Mouse (Mus musculus) frontal cortex, postnatal 10 days (tissue): ENCODE data around the gene Rcc2.

Source experiments
- DNase-seq, 2 experiments: peaks; one replicate each; pipeline ENCODE4 v3.0.0; 2022; ENCODE audit warnings: low spot score in 2 of 2, mixed read lengths in 1 of 2

Rcc2 gene

DNA sequence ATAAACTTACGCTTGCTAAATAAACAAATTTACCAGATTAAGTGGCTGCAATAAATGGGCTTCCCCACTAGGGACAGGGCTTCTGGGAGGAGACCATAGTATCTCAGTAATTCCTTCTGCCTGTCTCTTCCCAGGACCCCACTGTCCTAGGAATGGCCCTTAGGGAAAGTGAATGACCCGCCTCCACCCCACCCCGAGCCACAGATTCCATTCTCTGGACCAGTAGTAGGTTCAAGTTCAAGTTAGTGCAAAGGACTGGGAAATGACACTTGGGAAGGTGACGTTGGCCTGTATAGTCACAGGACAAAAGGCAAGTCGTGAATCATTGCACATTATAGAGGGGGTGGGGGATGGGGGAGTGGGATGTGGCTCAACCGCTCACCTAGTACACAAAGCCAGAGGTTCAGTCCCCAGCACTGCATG lies 15.4 kb upstream of the Rcc2 start:
- DNase-seq, result no peak

DNA sequence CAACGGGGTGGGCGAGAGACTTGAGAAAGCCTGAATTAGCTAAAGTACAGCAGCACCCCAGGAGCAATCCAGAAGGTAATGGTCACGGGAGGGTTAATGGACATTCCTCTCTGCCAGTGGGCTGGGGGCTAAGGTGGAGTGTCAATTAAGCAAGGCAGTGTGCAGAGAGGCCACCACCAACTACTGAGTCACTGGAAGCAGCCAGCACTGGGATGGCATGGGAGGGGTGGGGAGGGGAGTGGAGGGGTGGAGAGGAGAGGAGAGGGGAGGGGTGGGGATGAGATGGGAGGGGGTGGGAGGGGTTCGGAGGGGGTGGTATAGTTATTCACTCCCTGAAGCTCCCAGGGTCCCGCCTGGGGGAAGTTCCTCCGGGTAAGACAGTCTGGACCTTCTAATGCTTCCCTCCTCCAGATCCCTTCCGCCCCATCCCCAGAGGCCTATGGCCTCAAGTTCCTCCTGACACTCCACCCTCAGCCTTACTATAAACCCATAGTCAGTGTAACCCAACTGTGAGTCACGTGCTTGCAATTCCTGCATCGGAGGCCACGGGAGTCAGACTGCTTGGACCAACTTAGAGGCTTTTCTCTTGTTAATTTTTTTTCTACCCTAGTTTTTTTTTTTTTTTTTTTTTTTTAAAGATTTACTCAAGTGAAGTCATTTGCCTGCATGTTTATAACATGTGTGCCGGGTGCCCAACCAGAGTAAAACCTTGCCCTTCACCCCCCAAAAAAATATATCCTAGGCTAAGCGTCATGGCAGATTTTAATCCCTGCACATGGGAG lies 12.1 kb upstream of the Rcc2 start:
- DNase-seq, result no peak

DNA sequence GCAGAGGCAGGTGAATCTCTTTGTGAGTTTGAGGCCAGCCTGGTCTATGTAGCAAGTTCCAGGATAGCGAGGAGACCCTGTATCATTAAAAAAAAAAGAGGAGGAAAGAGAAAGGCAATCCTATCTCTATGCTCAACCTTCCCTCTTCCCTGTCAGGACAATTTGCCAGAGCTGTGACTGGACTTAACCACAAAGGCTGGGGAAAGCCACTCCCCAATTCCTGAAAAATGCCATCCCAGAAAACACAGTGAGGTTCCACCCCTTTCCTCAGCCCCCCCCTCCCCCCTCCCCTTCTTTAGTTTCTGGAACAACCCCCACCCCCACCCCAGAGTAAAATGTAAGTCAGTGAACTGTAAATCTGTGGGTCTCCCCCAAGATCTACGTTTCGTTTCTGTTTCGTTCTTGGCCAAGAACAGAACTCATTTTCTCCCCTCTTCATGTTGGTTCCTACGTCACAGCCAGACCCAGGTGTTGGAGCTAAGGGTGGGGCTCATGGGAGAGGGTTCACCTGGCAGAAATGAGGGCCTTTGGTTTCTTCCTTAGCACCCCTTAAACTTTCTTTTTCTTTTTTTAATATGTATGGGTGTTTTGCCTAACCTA lies 11.4 kb upstream of the Rcc2 start:
- no peak for DNase-seq

DNA sequence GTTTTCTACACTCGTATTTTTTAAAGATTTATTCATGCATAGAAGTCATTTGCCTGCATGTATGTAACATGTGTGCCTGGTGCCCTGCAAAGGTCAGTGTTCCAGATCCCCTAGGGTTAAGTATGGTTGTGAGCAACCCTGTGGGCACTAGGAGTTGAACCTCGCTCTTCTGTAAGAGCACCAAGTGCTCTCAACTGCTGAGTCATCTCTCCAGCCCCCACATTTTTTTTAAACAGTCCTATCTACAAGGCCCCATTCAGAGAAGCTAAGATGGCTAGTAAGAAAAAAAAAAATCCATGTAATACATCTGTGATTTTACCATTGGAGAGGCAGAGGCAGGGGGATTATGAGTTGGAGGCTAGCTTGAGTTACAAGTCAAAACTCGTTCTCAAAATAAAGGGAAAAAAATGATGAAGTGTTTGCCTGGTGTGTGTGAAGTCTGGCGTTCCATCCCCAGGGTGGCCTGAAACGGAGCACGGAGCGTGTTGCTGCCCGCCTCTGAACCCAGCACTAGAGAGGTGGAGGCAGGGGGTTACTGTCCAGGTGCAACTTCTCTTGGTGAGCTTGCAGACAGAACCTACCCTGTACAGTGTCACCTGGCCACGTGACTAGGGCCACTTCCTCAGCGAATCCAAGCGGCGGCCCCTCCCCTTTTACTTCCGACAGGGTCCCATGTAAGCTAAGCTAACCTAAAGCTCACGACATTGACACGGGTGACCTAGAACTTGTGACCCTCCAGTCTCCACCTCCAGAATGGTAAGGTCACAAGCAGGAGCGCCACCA lies 10.3 kb upstream of the Rcc2 start:
- no peak for DNase-seq

DNA sequence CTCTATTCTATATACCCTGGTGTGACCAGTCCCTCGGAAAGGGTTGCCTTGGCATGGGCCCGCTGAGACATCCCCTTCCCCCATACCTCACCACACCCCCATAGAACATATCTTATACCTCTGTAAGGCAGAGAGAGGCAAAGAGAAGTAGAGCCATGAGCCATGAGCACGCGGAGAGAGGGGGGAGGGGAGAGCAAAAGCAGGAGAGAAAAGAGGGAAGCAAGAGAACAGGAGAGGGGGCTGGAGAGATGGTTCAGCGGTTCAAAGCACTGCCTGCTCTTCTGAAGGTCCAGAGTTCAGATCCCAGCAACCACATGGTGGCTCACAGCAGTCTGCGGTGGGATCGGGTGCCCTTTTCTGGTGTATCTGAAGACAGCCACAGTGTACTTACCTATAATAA lies 8.9 kb upstream of the Rcc2 start:
- no peak for DNase-seq

DNA sequence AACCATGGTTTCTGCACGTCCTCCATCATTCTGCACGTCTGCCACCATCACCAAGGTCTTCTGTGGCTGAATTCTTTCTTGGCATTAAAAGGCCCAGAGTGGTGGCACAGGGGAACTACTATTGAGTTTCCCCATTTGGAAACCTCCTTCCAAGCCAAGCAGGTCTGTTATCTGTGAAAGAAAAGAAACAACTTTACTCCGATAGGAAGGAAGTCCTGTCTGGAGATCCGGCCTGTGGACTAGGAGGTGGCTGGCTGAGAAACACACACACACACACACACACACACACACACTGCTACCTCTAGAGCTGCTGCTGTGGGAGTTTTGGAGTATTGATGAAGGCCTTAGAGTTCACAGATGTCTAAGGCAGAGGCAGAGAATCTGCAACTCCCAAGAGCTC lies 6.8 kb upstream of the Rcc2 start:
- DNase-seq, result no peak

DNA sequence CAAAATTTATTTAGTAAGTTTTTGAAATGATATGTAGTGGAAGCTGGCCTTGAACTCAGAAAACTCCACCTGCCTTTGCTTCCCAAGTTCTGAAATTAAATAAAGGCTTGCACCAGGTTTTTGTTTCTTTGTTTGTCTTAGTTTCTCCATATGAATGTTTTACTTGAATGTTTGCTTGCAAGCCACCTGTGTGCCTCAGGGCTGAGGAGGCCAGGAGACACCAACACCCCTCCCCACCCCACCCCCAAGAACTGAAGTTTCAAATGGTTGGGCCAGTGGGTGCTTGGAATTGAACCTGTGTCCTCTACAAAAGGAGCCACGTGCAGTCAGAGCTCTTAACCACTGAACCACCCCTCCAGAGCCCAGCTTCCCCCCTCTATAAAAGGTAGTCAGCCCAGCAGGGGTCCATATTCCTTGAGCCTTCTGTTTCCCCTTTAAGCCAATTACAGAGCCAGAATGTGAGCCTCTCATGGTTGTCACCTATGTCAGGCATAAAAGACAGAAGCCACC lies 5.7 kb upstream of the Rcc2 start:
- DNase-seq, result no peak

DNA sequence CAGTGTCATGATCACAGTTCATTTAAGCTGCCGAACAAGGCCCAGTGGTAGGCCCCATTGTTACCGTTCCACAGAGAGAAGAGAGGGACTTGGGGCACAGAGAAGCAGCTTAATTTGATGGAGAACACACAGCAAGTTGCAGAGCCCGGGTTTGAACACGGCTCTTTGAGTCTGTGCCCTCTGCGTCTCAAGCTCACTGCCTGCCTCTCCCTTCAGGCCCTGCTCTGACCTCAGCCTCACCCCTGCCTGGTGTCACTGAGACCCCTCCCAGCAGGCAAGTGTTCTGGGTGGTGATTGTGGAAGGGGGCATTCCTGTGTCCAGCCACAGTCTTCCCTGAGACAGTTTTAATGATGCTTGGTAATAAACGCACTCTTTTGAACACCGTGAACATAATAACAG lies 5.2 kb upstream of the Rcc2 start:
- DNase-seq, result no peak

DNA sequence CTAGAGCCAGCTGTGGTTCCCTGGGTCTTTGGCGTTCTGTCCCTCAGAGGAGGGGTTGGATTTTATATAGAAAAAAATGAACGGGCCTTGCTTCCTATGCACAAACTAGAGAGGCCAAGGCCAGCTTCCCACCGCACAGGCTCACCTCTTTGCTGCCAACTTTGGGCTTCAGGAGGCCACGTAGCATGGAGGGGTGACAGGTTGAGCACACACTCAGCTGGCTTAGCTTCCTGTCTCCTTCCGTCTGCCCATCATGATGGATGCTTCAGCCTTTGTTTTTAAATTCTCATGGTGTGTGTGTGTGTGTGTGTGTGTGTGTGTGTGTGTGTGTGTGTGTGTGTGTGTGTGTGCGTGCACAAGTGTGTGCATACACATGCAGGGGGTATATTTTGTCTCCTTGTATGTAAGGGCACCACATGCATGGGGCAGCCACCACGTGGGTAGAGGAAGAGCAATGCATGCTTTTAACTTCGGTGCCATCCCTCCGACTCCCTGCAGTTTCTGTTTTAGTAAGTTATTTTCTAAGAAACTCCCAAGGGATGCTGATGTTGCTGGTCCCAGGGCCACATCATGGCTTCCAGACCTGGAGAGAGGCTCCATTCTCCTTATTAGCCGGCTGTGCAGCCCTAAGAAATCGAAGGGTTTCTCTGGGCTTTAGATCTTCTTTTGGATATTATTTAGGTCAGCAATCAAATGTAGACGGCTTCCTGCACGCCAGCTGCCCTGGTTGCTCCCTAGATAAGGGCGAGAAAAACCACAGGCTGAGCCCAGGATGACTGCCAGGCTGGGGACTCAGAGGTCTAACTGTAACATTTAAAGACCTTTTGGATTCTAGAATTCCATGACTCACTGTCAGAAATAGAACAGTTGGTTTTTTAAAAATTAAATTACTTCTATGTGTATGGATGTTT lies 4.4 kb upstream of the Rcc2 start:
- no peak for DNase-seq

DNA sequence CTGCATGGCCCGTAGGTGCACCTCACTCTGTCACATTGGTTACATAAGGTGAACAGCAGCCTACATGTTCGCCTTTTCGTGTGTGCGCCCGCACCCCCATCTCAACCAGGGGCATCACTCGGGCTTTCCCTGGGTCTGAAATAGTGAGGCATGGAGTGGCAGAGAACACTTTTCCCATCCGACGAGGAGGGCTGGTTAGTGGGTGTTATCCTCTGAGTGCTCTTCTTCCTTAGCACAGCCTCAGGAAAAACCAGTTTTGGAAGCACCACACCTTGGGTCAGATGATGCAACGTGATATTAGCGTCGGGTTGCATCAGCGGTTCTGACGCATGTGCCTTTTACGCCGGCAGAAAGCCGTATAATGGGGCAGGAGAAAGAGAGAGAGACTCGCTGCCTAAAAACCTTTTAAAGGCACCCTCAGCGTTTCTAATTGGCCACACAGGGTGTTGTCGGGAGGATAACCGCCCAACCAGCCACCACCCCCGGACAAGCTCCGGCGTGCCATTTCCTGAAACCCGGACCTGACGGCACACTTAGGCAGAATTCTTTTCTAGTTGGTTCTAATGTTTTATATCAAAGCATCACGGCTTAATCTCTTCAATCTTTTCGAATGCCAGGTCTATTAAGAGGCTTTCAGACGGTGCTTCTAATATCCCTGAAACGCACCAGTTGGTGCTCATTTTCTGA lies 757 bp upstream of the Rcc2 start:
- peak in 1 of 2 experiments; percentile 45 for DNase-seq

DNA sequence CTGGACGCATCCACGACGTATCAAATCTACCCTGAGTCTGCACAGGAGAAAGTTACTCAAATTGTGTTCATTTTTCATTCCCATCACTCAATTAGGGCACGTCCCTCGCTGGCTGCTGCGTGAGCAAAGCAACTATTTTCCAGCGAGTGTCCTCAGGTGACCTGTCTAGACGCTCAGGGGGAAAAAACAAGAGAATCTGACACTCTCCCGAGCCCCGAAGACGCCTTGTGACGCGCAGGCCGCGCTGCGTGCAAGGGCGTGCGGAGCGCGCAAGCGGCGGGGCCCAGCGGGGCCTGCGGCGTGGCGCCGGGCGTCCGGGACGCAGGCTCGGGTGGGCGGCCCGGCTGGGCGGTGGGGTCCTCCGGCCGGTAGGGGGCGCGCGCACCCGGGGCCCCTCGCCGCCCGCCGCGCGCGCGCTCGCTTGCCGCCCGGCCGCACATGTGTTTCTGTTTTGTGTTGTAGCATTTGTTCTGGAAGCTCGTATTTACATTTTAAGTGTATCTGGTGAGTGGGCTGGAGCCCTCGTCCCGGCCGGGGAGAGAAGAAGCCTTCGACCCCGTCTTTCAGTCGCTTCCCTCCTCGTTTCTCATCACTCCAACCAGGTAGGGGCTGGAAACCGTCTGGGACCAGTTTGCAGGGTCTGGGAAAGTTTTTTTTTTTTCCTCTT lies 841 bp downstream of the Rcc2 start:
- DNase-seq, result peak; percentile 53 to 73

DNA sequence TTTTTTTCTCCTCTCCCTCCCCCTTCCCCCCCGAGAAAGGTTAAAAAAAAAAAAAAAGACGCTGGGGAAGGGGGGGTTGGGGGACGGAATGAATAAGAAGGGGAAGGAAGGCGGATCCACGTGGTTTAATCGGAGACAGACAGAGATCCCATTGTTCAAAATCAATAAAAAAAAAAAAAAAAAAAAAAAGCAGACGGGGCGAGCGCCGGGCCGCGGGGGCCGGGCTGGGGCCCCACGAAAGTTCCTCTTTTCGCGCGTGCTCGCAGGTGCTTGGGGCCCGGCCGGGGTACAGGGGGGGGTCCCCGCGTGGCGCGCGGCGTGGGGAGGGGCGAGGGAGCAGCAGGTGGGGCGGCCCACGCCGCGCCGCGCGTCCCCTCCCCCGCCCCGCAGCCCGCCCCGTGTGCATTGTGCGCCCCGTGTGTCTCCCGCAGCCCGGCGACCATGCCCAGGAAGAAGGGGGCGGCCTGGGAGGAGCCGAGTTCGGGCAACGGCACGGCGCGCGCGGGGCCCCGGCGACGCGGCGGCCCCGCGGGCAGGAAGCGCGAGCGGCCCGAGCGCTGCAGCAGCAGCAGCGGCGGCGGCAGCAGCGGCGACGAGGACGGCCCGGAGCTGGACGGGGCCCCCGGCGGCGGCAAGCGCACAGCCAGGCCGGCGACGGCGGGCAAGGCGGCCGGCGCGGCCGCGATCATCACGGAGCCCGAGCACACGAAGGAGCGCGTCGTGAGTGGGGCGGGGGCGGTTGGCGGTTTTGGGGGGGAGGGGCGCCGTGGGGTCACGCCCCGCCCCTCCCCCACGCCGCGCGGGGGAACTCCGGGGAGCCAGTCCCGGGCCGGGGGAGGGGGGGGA lies 1.6 kb downstream of the Rcc2 start:
- no peak for DNase-seq

DNA sequence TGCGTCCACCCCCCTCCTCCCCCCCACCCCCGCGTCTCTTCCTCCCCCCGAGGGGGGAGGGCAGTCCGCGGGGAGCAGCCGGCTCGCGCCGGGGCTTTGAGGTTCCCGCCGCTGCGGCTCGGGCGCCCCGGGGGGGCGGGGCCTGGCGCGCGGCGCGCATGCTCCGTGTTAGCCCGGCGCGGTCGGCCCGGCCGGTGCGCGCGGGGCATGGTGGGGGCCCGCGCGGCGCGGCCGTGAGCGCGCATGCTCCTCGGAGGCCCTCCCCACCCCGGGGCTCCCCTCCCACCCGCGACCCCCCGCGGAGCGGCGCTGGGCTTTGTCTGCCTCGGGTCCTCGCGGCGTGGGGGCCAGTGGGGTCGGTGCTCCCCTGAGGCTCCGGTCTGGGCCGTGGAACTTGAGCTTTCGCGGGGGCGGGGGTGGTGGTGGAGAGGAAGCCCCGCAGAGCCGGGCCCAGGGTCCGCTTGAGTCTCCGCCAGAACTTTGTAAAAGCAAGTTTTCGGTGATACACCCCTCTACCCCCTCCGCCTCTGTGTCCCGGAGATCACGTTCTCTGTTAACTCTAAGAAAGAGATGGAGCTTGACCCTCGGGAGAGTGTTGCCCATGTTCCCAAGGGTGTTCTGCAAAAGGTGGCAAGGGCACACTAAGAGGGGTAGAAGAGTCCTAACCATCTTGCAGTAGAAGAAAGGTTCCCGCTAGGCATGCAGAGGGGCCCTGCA lies 2.4 kb downstream of the Rcc2 start:
- DNase-seq, result peak; percentile 64 to 81

DNA sequence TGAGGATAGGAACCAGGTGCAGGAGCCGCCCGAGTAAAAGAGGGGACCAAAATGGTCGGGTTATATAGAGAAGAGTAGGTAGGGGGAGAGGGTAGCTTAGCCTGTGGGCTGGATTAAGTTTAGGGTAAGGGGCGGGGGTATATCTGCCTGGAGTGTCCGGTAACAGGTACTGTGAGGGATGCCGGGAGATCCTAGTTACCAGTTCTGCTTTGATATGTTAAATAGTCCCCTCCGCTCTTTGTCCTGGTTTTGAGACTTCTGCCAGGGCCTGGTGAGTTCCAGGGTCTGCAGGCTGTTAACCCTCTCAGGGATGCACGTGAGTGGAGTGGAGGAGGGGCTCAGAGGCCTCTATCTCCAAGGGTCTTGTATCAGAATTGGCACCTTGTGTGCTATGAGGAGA lies 3.3 kb downstream of the Rcc2 start:
- DNase-seq, result no peak

DNA sequence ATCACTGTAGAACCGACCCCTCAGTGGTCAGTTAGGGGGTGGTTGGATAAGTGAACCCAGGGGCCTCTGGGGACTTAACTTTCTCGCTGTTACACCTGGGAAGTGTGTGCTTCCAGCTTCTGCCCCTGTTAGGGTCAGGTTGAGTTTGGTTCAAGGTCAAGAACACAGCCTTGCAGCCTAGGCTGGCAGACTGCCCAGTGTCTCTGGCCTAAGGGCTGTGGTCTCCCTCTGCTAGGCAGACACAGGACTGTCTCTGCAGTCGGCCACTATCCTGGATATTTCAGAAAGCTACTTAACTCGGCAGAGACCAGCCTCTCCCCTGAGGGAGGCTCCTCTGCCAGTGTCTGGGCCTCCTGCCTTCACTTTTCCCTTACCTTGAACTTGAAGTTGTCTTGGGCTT lies 3.8 kb downstream of the Rcc2 start:
- DNase-seq, result no peak

DNA sequence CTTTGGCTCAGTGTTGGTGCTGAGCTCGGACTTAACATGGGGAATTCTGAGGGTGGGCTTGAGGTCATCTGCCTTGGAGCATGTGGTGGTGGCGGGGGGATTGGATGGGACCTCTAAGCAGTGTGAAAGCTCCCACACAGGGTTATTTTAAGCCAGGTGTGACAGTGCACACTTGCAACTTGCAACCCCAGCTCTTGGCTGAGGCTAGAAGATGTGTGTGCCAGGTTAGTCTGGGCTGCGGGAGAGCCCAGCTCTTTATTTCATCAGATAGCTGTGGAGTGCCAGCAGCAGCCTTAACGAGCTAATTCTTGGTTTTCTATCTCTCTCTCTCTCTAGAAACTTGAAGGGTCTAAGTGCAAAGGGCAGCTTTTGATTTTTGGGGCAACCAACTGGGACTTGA lies 7.3 kb downstream of the Rcc2 start:
- no peak for DNase-seq

DNA sequence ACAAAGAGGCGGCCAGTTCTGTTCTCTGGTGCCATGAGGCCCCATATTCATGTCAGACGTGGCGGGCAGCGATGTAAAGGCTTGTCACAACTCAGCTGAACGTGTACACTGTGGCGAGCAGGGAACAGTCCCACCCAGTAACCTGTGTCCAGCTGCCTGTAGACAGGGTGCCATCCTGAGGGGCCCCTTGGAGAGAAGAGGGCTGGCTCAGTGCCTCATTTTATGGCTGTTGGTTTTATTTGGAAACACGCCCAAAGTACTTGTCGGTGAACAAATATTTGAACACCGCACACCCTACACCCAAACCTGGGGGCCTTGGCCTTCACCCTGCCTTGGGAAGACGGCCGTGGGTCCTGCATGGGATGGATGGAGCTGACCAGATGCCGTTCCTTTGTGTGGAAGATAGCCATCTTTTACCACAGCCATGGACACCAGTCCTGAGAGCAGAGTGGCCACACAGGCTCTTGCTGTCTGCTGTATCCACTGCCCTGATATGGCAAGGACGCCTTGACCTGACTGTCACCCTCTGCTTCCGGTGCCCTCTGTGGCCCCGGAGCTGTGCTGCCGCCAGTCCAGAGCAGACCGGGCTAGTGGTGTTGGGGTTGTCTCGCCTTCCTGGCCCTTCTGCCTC lies 8.1 kb downstream of the Rcc2 start:
- no peak for DNase-seq

DNA sequence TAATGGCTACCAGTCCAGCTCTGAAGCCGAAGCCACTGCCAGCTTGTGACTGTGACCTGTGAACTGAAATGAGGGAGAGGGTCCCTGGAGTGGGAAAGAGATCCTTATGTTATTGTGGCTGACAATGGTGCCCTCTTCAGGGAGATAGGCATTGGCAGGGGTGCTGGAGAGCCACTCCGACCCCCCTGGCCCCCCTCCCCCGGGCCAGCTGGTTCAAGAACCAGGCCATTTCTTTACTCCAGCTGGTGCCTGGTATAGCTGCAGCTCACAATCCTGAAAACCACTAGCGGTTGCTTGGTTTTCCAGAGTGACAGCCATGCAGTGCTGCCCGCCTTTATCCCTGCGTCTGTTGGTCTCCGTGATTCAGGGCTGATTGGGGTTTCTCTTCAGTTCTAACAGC lies 8.8 kb downstream of the Rcc2 start:
- DNase-seq, result no peak
